23 mouse cellular contexts compared by ENCODE assay signal in genomic region chr1:23097996-23098395, GRCm38 (mm10). TPM values are rescaled to one million over a fixed set of nuclear protein-coding genes. Genes with fewer than 3 reads are reported as not detected.
A peak's percentile ranks its signal among the peaks of the same experiment; 100 is the strongest.
DNase-seq lines count a peak whose midpoint lies in the region; ATAC-seq and TF ChIP-seq lines count a peak whose summit lies in the region.
"Had no signal": no experiment of that assay in that cellular context is flagged by ENCODE, and none has a peak within 500 bp of the region (broad histone marks: within the 10 kb centered on the region; RNA-seq: fewer than 3 reads in every experiment).

No protein-coding gene starts in this region.

- H3K4me3 ChIP-seq in forebrain, embryonic 13.5 days = no peak overlapping the region
- H3K4me3 ChIP-seq in forebrain, embryonic 14.5 days (ENCODE audit: low read depth, low read length) = no peak overlapping the region
- H3K4me3 ChIP-seq in left cerebral cortex, adult 2 months = no peak overlapping the region
- H3K4me3 ChIP-seq: heart, embryonic 13.5 days; hindbrain, embryonic 13.5 days; midbrain, embryonic 15.5 days; myocyte; neural tube, embryonic 15.5 days had no signal

- H3K36me3 ChIP-seq in forebrain, embryonic 13.5 days (ENCODE audit: poor library complexity, severe bottlenecking) = no peaks in the 10 kb centered on the region
- no peaks in the 10 kb centered on the region for H3K36me3 ChIP-seq in forebrain, embryonic 14.5 days (ENCODE audit: control insufficient read depth, insufficient read depth, low read length)
- H3K36me3 ChIP-seq: heart, embryonic 13.5 days; hindbrain, embryonic 13.5 days; midbrain, embryonic 15.5 days; neural tube, embryonic 15.5 days had no signal

- no peak overlapping the region for H3K4me2 ChIP-seq in forebrain, embryonic 13.5 days
- no peak overlapping the region for H3K4me2 ChIP-seq in forebrain, embryonic 14.5 days (ENCODE audit: low read length)
- H3K4me2 ChIP-seq: heart, embryonic 13.5 days; hindbrain, embryonic 13.5 days; midbrain, embryonic 15.5 days; neural tube, embryonic 15.5 days had no signal

- TF ChIP-seq CTCF in left cerebral cortex, adult 2 months (IDR thresholded peaks at IDR 0.05) = no peak

- intact Hi-C loops in left cerebral cortex, adult 2 months (cut with DNase I) = loop anchor here (1.0 to 2.0 kb wide), 2 partner anchors 19 to 158 kb away; no protein-coding TSS in a partner anchor
- intact Hi-C loops in left cerebral cortex, postnatal 4 days (cut with DNase I) = no loop called here

- peak; percentile 26; the same call in 1 of the 2 replicates for ATAC-seq in forebrain, embryonic 13.5 days
- ATAC-seq in forebrain, embryonic 14.5 days = no peak
- ATAC-seq: midbrain, embryonic 15.5 days had no signal

- no peak overlapping the region for H3K27ac ChIP-seq in forebrain, embryonic 13.5 days
- no peak overlapping the region for H3K27ac ChIP-seq in forebrain, embryonic 14.5 days (ENCODE audit: low read depth, low read length)
- H3K27ac ChIP-seq in left cerebral cortex, adult 2 months = peak overlapping the region; percentile 70
- H3K27ac ChIP-seq: heart, embryonic 13.5 days; hindbrain, embryonic 13.5 days; midbrain, embryonic 15.5 days; neural tube, embryonic 15.5 days had no signal

- H3K4me1 ChIP-seq in forebrain, embryonic 13.5 days = no peaks in the 10 kb centered on the region
- H3K4me1 ChIP-seq in forebrain, embryonic 14.5 days (ENCODE audit: control insufficient read depth, insufficient read depth, low read length) = no peaks in the 10 kb centered on the region
- H3K4me1 ChIP-seq: heart, embryonic 13.5 days; hindbrain, embryonic 13.5 days; midbrain, embryonic 15.5 days; neural tube, embryonic 15.5 days had no signal

- H3K9ac ChIP-seq in forebrain, embryonic 13.5 days = no peak overlapping the region
- no peak overlapping the region for H3K9ac ChIP-seq in forebrain, embryonic 14.5 days (ENCODE audit: low read length)
- H3K9ac ChIP-seq: heart, embryonic 13.5 days; hindbrain, embryonic 13.5 days; midbrain, embryonic 15.5 days; neural tube, embryonic 15.5 days had no signal

- DNase-seq in forebrain, embryonic 14.5 days (ENCODE audit: low spot score) = no peak
- DNase-seq in left cerebral cortex, adult 2 months (ENCODE audit: extremely low spot score in 1 of 2, low spot score in 2 of 2) = no peak
- DNase-seq in left cerebral cortex, postnatal 4 days = no peak
- peak; percentile 43 for DNase-seq in cerebellum, adult 8-10 months
- no peak for DNase-seq in heart, adult 18-20 months
- DNase-seq in spleen, adult 18-20 months = no peak
- DNase-seq: heart, adult 11 months; kidney, adult 8-10 months; kidney, postnatal 25 days; liver; lung, postnatal 36 days; thymus, postnatal 36 days had no signal

- 82% methylated on average over 4 of the region's 4 CpGs for WGBS in forebrain, embryonic 13.5 days
- WGBS in forebrain, embryonic 14.5 days = 77% methylated on average over 4 of the region's 4 CpGs

- H3K9me3 ChIP-seq in forebrain, embryonic 13.5 days (replicated peaks) = no peaks in the 10 kb centered on the region
- H3K9me3 ChIP-seq in forebrain, embryonic 14.5 days (replicated peaks; ENCODE audit: control insufficient read depth, low read length) = no peaks in the 10 kb centered on the region
- H3K9me3 ChIP-seq: heart, embryonic 13.5 days; hindbrain, embryonic 13.5 days; midbrain, embryonic 15.5 days; neural tube, embryonic 15.5 days had no signal

- H3K27me3 ChIP-seq in forebrain, embryonic 13.5 days = no peaks in the 10 kb centered on the region
- no peaks in the 10 kb centered on the region for H3K27me3 ChIP-seq in forebrain, embryonic 14.5 days (replicated peaks; ENCODE audit: control insufficient read depth, insufficient read depth, low read length)
- H3K27me3 ChIP-seq: heart, embryonic 13.5 days; hindbrain, embryonic 13.5 days; midbrain, embryonic 15.5 days; neural tube, embryonic 15.5 days had no signal

RNA-seq across cellular contexts. Expression of gene 4933415F23Rik, which starts 4.1 kb away (rescaled TPM):
- polyA plus RNA-seq in forebrain, embryonic 13.5 days (2015; fragmentation: Nextera tagmentation; extraction: Ambion mirVana) = 0.09 TPM in 1 of 2 replicates, not detected in the other
- polyA plus RNA-seq in forebrain, embryonic 14.5 days (2014; fragmentation: Nextera tagmentation; extraction: Ambion mirVana) = 0.16 TPM in 1 of 2 replicates, not detected in the other
- total RNA-seq in left cerebral cortex, adult 2 months (2021) = not detected
- not detected for total RNA-seq in left cerebral cortex, postnatal 4 days (2021)
- not detected for total RNA-seq in heart, adult 18-20 months (2021)
- total RNA-seq: heart, postnatal 25 days; left cerebral cortex, postnatal 14 days; megakaryocyte-erythroid progenitor cell, adult 5-6 weeks had no signal
- polyA plus RNA-seq: heart, embryonic 13.5 days; hindbrain, embryonic 13.5 days; intestine, embryonic 14.5 days; liver, embryonic 16.5 days; midbrain, embryonic 15.5 days; myocyte had no signal
